In genomic region chr7:27446051-27446450, GRCm38 (mm10) we compare ENCODE assay signal across 8 mouse cellular contexts. TPM values are rescaled to one million over a fixed set of nuclear protein-coding genes. Genes with fewer than 3 reads are reported as not detected.
DNase-seq lines count a peak whose midpoint lies in the region; ATAC-seq and TF ChIP-seq lines count a peak whose summit lies in the region.

No protein-coding gene starts in this region.

- no peak overlapping the region for H3K27ac ChIP-seq in spleen, adult 2 months (ENCODE audit: insufficient read depth, low read length)
- H3K27ac ChIP-seq in hindbrain, embryonic 10.5 days, result peak overlapping the region; percentile 77
- peak overlapping the region; percentile 54 for H3K27ac ChIP-seq in midbrain, embryonic 13.5 days

- H3K27me3 ChIP-seq in spleen, adult 2 months (ENCODE audit: control insufficient read depth, insufficient read depth, low read length), result peaks cover 11% of the 10 kb centered on the region
- H3K27me3 ChIP-seq in hindbrain, embryonic 10.5 days (ENCODE audit: insufficient read depth, poor library complexity, severe bottlenecking), result peaks cover 46% of the 10 kb centered on the region
- peaks cover 29% of the 10 kb centered on the region for H3K27me3 ChIP-seq in midbrain, embryonic 13.5 days

- H3K36me3 ChIP-seq in spleen, adult 2 months (ENCODE audit: control insufficient read depth, insufficient read depth, low read length), result no peaks in the 10 kb centered on the region
- no peaks in the 10 kb centered on the region for H3K36me3 ChIP-seq in hindbrain, embryonic 10.5 days
- H3K36me3 ChIP-seq in midbrain, embryonic 13.5 days, result peaks cover 4% of the 10 kb centered on the region; the same call in 1 of the 2 replicates

- peak overlapping the region; percentile 31 for H3K4me3 ChIP-seq in spleen, adult 2 months (ENCODE audit: extremely low read depth, insufficient read depth, insufficient read length)
- peak overlapping the region; percentile 65 for H3K4me3 ChIP-seq in hindbrain, embryonic 10.5 days
- H3K4me3 ChIP-seq in midbrain, embryonic 13.5 days (replicated peaks), result peak overlapping the region; percentile 63

- H3K4me1 ChIP-seq in spleen, adult 2 months (ENCODE audit: control insufficient read depth, insufficient read depth, insufficient read length), result peaks cover 15% of the 10 kb centered on the region; the same call in 1 of the 2 replicates
- H3K4me1 ChIP-seq in hindbrain, embryonic 10.5 days (replicated peaks), result peaks cover 27% of the 10 kb centered on the region
- H3K4me1 ChIP-seq in midbrain, embryonic 13.5 days (replicated peaks), result peaks cover 22% of the 10 kb centered on the region

- H3K9ac ChIP-seq in midbrain, embryonic 13.5 days (replicated peaks), result peak overlapping the region; percentile 81

- peak overlapping the region; percentile 80 for H3K4me2 ChIP-seq in midbrain, embryonic 13.5 days (replicated peaks)

- no peaks in the 10 kb centered on the region for H3K9me3 ChIP-seq in hindbrain, embryonic 10.5 days
- no peaks in the 10 kb centered on the region for H3K9me3 ChIP-seq in midbrain, embryonic 13.5 days

- ATAC-seq in midbrain, embryonic 13.5 days, result peak; percentile 10
- no peak for ATAC-seq in granulocyte monocyte progenitor cell, adult 5-6 weeks (replicated peaks; ENCODE audit: poor library complexity, severe bottlenecking)

- peak; percentile 92 for DNase-seq in heart, adult 11 months
- no peak for DNase-seq in heart, adult 9 months (ENCODE audit: low spot score in 2 of 2)
- DNase-seq in spleen, adult 2 months (ENCODE audit: low read depth in 1 of 2, low spot score in 2 of 2), result no peak
- DNase-seq in spleen, adult 12 weeks (ENCODE audit: low spot score), result no peak
- peak; percentile 10 for DNase-seq in hindbrain, embryonic 10.5 days (ENCODE audit: low spot score)
- no peak for DNase-seq in T-cell, adult 2 months (ENCODE audit: low spot score)

- WGBS in spleen, adult 2 months, result 18% methylated on average over 18 of the region's 18 CpGs
- WGBS in hindbrain, embryonic 10.5 days, result 3% methylated on average over 18 of the region's 18 CpGs
- WGBS in midbrain, embryonic 13.5 days, result 2% methylated on average over 18 of the region's 18 CpGs

- no peak for TF ChIP-seq CTCF in spleen, adult 2 months (IDR thresholded peaks at IDR 0.05; ENCODE audit: extremely low read depth, insufficient read depth, insufficient read length, insufficient replicate concordance)

- no peak for TF ChIP-seq POLR2A in spleen, adult 2 months (IDR thresholded peaks at IDR 0.05; ENCODE audit: low read depth, low read length)

RNA-seq across cellular contexts. Expression of gene Sptbn4, which starts 1.4 kb away (rescaled TPM):
- polyA plus RNA-seq in spleen, adult 2 months (2012; rRNA removed), result 0.23 and 0.41 TPM in 2 replicates
- 0.33 and 0.34 TPM in 2 replicates for polyA plus RNA-seq in hindbrain, embryonic 10.5 days (2016; fragmentation: Nextera tagmentation; extraction: Ambion mirVana)
- 1.1 and 2.2 TPM in 2 replicates for polyA plus RNA-seq in midbrain, embryonic 13.5 days (2015; fragmentation: Nextera tagmentation; extraction: Ambion mirVana)
- total RNA-seq in granulocyte monocyte progenitor cell, adult 5-6 weeks (2014; fragmentation: Nextera tagmentation), result 0.19 TPM in 1 of 2 replicates, not detected in the other
- 0.09 TPM in 1 of 2 replicates, not detected in the other for total RNA-seq in granulocyte monocyte progenitor cell, adult 5-6 weeks (2017)

RNA-seq across cellular contexts. Expression of gene Blvrb, which starts 1.7 kb away (rescaled TPM):
- 280 and 330 TPM in 2 replicates for polyA plus RNA-seq in spleen, adult 2 months (2012; rRNA removed)
- 40.6 and 41.8 TPM in 2 replicates for polyA plus RNA-seq in hindbrain, embryonic 10.5 days (2016; fragmentation: Nextera tagmentation; extraction: Ambion mirVana)
- polyA plus RNA-seq in midbrain, embryonic 13.5 days (2015; fragmentation: Nextera tagmentation; extraction: Ambion mirVana), result 14.8 and 16.1 TPM in 2 replicates
- total RNA-seq in granulocyte monocyte progenitor cell, adult 5-6 weeks (2014; fragmentation: Nextera tagmentation), result 10.4 and 12.2 TPM in 2 replicates
- total RNA-seq in granulocyte monocyte progenitor cell, adult 5-6 weeks (2017), result 6.2 and 8.6 TPM in 2 replicates

RNA-seq across cellular contexts. Expression of gene Sertad3, which starts 27.5 kb away (rescaled TPM):
- 13.9 and 16.0 TPM in 2 replicates for polyA plus RNA-seq in spleen, adult 2 months (2012; rRNA removed)
- polyA plus RNA-seq in hindbrain, embryonic 10.5 days (2016; fragmentation: Nextera tagmentation; extraction: Ambion mirVana), result 23.0 and 24.2 TPM in 2 replicates
- polyA plus RNA-seq in midbrain, embryonic 13.5 days (2015; fragmentation: Nextera tagmentation; extraction: Ambion mirVana), result 12.4 and 12.6 TPM in 2 replicates
- 4.6 and 5.3 TPM in 2 replicates for total RNA-seq in granulocyte monocyte progenitor cell, adult 5-6 weeks (2014; fragmentation: Nextera tagmentation)
- 5.1 and 7.9 TPM in 2 replicates for total RNA-seq in granulocyte monocyte progenitor cell, adult 5-6 weeks (2017)

RNA-seq across cellular contexts. Expression of gene Sertad1, which starts 40.7 kb away (rescaled TPM):
- 21.9 and 33.0 TPM in 2 replicates for polyA plus RNA-seq in spleen, adult 2 months (2012; rRNA removed)
- polyA plus RNA-seq in hindbrain, embryonic 10.5 days (2016; fragmentation: Nextera tagmentation; extraction: Ambion mirVana), result 21.5 and 23.6 TPM in 2 replicates
- 8.2 and 8.5 TPM in 2 replicates for polyA plus RNA-seq in midbrain, embryonic 13.5 days (2015; fragmentation: Nextera tagmentation; extraction: Ambion mirVana)
- total RNA-seq in granulocyte monocyte progenitor cell, adult 5-6 weeks (2014; fragmentation: Nextera tagmentation), result 1.9 and 2.2 TPM in 2 replicates
- 3.7 and 8.9 TPM in 2 replicates for total RNA-seq in granulocyte monocyte progenitor cell, adult 5-6 weeks (2017)

RNA-seq across cellular contexts. Expression of gene Prx, which starts 53.1 kb away (rescaled TPM):
- 0.68 and 0.72 TPM in 2 replicates for polyA plus RNA-seq in spleen, adult 2 months (2012; rRNA removed)
- 2.5 and 3.4 TPM in 2 replicates for polyA plus RNA-seq in hindbrain, embryonic 10.5 days (2016; fragmentation: Nextera tagmentation; extraction: Ambion mirVana)
- polyA plus RNA-seq in midbrain, embryonic 13.5 days (2015; fragmentation: Nextera tagmentation; extraction: Ambion mirVana), result 1.2 and 1.6 TPM in 2 replicates
- total RNA-seq in granulocyte monocyte progenitor cell, adult 5-6 weeks (2014; fragmentation: Nextera tagmentation), result 0.13 and 1.4 TPM in 2 replicates
- total RNA-seq in granulocyte monocyte progenitor cell, adult 5-6 weeks (2017), result 0.52 and 0.62 TPM in 2 replicates

Comparison
In these comparisons a context has a peak if more than half of its experiments do, and no peak if none do; other contexts are left out.
1. DNase-seq: peak in heart, adult 11 months (single experiment) and hindbrain, embryonic 10.5 days (single experiment); none in heart, adult 9 months (0 of 2), spleen, adult 2 months (0 of 2), spleen, adult 12 weeks (single experiment) and T-cell, adult 2 months (single experiment).
2. Peak in every context shown above with its lines, with median percentiles within 50 percentile points of each other: H3K4me3 ChIP-seq.